Mouse (Mus musculus) heart, adult 8-10 months (tissue): ENCODE measurements around the gene Ngfr. TPM values are rescaled to one million over a fixed set of nuclear protein-coding genes. Genes with fewer than 3 reads are reported as not detected.
"Not testable (repeated sequence)": the region's sequence is repeated elsewhere in the genome, so short reads cannot be mapped to it uniquely, and the experiment has no call there.

Experiments used
- DNase-seq: peaks from one replicate; pipeline ENCODE4 v3.0.0; 2022; ENCODE audit warnings: low spot score
- total RNA-seq, 4 experiments: library from RNA; stranded (reverse); gene quantifications; 2 replicates each; pipeline ENCODE4 v1.2.4; 2022

Ngfr gene
- under 1 TPM; 0.29 to 0.52 (median 0.47) TPM for total RNA-seq

- no peak for DNase-seq
Observed at GRCm38 (mm10) chr11:95587423-95587951, at the start of gene Ngfr. Ngfr (minus strand) TSS chr11:95587735.

GRCm38 (mm10) chr11:95635030-95635429 lies 47.5 kb upstream of the Ngfr start:
- DNase-seq: no peak

- DNase-seq: no peak
Observed at GRCm38 (mm10) chr11:95633512-95634000, 46.0 kb upstream of the Ngfr start.

GRCm38 (mm10) chr11:95632474-95632873 lies 44.9 kb upstream of the Ngfr start:
- no peak for DNase-seq

- DNase-seq: no peak
Observed at GRCm38 (mm10) chr11:95631301-95631700, 43.8 kb upstream of the Ngfr start.

GRCm38 (mm10) chr11:95630558-95630957 lies 43.0 kb upstream of the Ngfr start:
- no peak for DNase-seq

- DNase-seq: no peak
Observed at GRCm38 (mm10) chr11:95622426-95622825, 34.9 kb upstream of the Ngfr start.

- no peak for DNase-seq
Observed at GRCm38 (mm10) chr11:95621541-95622130, 34.1 kb upstream of the Ngfr start.

GRCm38 (mm10) chr11:95621010-95621409 lies 33.5 kb upstream of the Ngfr start:
- no peak for DNase-seq

- DNase-seq: no peak
Observed at GRCm38 (mm10) chr11:95619886-95620444, 32.4 kb upstream of the Ngfr start.

GRCm38 (mm10) chr11:95619081-95619480 lies 31.5 kb upstream of the Ngfr start:
- no peak for DNase-seq

- no peak for DNase-seq
Observed at GRCm38 (mm10) chr11:95617785-95618465, 30.4 kb upstream of the Ngfr start.

- DNase-seq: no peak
Observed at GRCm38 (mm10) chr11:95614739-95615138, 27.2 kb upstream of the Ngfr start.

- DNase-seq: no peak
Observed at GRCm38 (mm10) chr11:95611283-95611682, 23.7 kb upstream of the Ngfr start.

- DNase-seq: no peak
Observed at GRCm38 (mm10) chr11:95610391-95610902, 22.9 kb upstream of the Ngfr start.

- no peak for DNase-seq
Observed at GRCm38 (mm10) chr11:95609924-95610323, 22.4 kb upstream of the Ngfr start.

- not testable (repeated sequence) for DNase-seq
Observed at GRCm38 (mm10) chr11:95607286-95607685, 19.8 kb upstream of the Ngfr start.

- DNase-seq: no peak
Observed at GRCm38 (mm10) chr11:95598214-95599062, 10.9 kb upstream of the Ngfr start.

- no peak for DNase-seq
Observed at GRCm38 (mm10) chr11:95597741-95598140, 10.2 kb upstream of the Ngfr start.

- DNase-seq: no peak
Observed at GRCm38 (mm10) chr11:95596704-95597103, 9.2 kb upstream of the Ngfr start.

GRCm38 (mm10) chr11:95596150-95596515 lies 8.6 kb upstream of the Ngfr start:
- no peak for DNase-seq
